Mouse (Mus musculus): ENCODE data around the gene Gas1.

DNA sequence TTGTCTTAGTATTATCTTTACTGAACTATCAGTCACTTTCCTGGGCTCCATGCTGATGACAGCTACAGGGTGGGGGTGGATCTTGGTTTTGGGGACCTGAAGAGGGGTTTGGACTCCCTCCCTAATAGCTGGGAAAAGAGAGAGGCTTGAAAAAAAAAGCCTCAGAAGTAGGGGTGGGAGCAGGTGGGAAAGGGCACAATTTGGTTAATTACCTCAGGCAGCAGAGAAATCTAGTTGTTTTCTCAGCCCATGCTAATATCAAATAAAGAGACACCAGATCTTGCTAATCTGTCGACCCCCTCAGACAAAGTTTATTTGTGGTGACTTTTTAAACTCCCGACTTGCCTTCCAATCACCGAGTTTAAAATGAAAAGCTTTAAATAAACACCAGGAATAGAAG, 4.0 kb downstream of the Gas1 start:
- TF ChIP-seq CTCF (IDR thresholded peaks at IDR 0.05; ENCODE audit: insufficient read depth, low read length) (no peak), POLR2A (IDR thresholded peaks at IDR 0.05; ENCODE audit: borderline replicate concordance, extremely low read depth, low read depth, low read length) (no peak)
